Mouse (Mus musculus): Measurements from ENCODE around the gene Ntn5.

DNA sequence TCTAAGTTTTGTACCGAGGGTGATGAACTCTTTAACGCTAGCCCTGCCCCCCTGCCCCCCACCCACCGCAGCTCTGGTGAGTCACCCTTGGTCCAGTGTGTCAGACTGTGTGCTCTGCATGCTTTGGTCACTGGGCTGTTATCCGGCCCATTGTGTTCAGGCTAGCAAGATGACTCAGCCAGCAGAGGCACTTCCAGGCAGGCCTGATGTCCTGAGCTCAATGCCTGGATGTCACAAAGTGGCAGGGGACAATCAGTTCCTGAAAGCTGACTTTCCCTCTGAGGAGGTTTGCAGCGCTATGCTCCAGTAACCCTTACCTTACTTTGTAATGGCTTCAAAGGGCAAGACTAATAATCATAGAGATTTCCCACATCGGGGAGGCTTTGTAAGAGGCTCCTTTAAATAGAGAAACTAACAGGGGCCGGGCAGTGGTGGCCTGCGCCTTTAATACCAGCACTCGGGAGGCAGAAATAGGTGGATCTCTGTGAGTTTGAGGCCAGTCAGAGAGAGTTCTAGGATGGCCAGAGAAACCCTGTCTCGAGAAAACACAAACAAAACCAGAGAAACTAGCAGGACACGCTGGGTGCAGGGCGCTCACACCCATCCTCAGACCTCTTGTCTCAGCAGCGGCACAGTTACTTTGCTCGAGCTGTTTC, 3.7 kb upstream of the Ntn5 start:
- TF ChIP-seq CTCF (IDR thresholded peaks at IDR 0.05; ENCODE audit: insufficient read depth, low read length) (no peak), POLR2A (IDR thresholded peaks at IDR 0.05; ENCODE audit: borderline replicate concordance, extremely low read depth, low read depth, low read length) (no peak)
